Mouse (Mus musculus) left cerebral cortex, adult 18-20 months (tissue): ENCODE data around the gene Usp54. TPM values are rescaled to one million over a fixed set of nuclear protein-coding genes. Genes with fewer than 3 reads are reported as not detected.
A peak's percentile ranks its signal among the peaks of the same experiment; 100 is the strongest.

Experiments used
- DNase-seq, 2 experiments: peaks; one replicate each; pipeline ENCODE4 v3.0.0; 2021 to 2022; ENCODE audit warnings: low spot score in 2 of 2, mixed read lengths in 1 of 2
- long read RNA-seq, 2 experiments: library from polyadenylated mRNA; stranded (forward); transcript quantifications; one replicate each; pipeline ENCODE4 v2.0.0; 2021
- total RNA-seq, 2 experiments: library from RNA; stranded (reverse); gene quantifications; 2 replicates each; pipeline ENCODE4 v1.2.3; 2021

The Usp54 gene
- total RNA-seq = 10 to 100 TPM; 39.4 to 44.2 TPM
- long read RNA-seq, experiment 1, partial matches to known transcripts = 7 of 20 reads
- long read RNA-seq, experiment 1, other reads (novel, unspliced or antisense) = 13 of 20 reads
- long read RNA-seq, experiment 2, partial matches to known transcripts = 9 of 11 reads
- long read RNA-seq, experiment 2, other reads (novel, unspliced or antisense) = 2 of 11 reads

GRCm38 (mm10) chr14:20640644-20641437 is at the start of gene Usp54:
TSS of gene Usp54 (minus strand) at chr14:20641063.
- peak; percentile 97 for DNase-seq

GRCm38 (mm10) chr14:20689009-20689408 is 48.1 kb upstream of the Usp54 start:
- no peak for DNase-seq

GRCm38 (mm10) chr14:20686576-20686975 is 45.7 kb upstream of the Usp54 start:
- peak in 1 of 2 experiments; percentile 25 for DNase-seq

- no peak for DNase-seq
Measured at GRCm38 (mm10) chr14:20682498-20682897, 41.6 kb upstream of the Usp54 start.

- no peak for DNase-seq
Measured at GRCm38 (mm10) chr14:20681742-20682141, 40.9 kb upstream of the Usp54 start.

- no peak for DNase-seq
Measured at GRCm38 (mm10) chr14:20677906-20678305, 37.0 kb upstream of the Usp54 start.

GRCm38 (mm10) chr14:20674064-20674833 is 33.4 kb upstream of the Usp54 start, which contains the start of gene Sec24c:
TSS of gene Sec24c (plus strand) at chr14:20674308.
- peak; percentile 97 to 99 for DNase-seq

GRCm38 (mm10) chr14:20673735-20674063 is 32.8 kb upstream of the Usp54 start:
- peak; percentile 39 to 42 for DNase-seq

GRCm38 (mm10) chr14:20672990-20673389 is 32.1 kb upstream of the Usp54 start:
- DNase-seq = no peak

- no peak for DNase-seq
Measured at GRCm38 (mm10) chr14:20668154-20668810, 27.4 kb upstream of the Usp54 start, which contains the start of gene Synpo2l. TSS of gene Synpo2l (minus strand) at chr14:20668354.

- DNase-seq = no peak
Measured at GRCm38 (mm10) chr14:20667469-20667868, 26.6 kb upstream of the Usp54 start.

- DNase-seq = no peak
Measured at GRCm38 (mm10) chr14:20664436-20664835, 23.6 kb upstream of the Usp54 start.

GRCm38 (mm10) chr14:20663601-20664000 is 22.7 kb upstream of the Usp54 start:
- DNase-seq = no peak

GRCm38 (mm10) chr14:20662740-20663139 is 21.9 kb upstream of the Usp54 start:
- DNase-seq = no peak

GRCm38 (mm10) chr14:20661661-20662331 is 20.9 kb upstream of the Usp54 start:
- no peak for DNase-seq

- DNase-seq = peak; percentile 93
Measured at GRCm38 (mm10) chr14:20660827-20661660, 20.2 kb upstream of the Usp54 start.

- DNase-seq = no peak
Measured at GRCm38 (mm10) chr14:20659687-20660086, 18.8 kb upstream of the Usp54 start.

GRCm38 (mm10) chr14:20658902-20659301 is 18.0 kb upstream of the Usp54 start:
- no peak for DNase-seq

- DNase-seq = peak; percentile 43 to 57
Measured at GRCm38 (mm10) chr14:20658326-20658725, 17.5 kb upstream of the Usp54 start.

- DNase-seq = no peak
Measured at GRCm38 (mm10) chr14:20656361-20656760, 15.5 kb upstream of the Usp54 start, which contains the start of gene Myoz1. TSS of gene Myoz1 (minus strand) at chr14:20656540.
